Mouse (Mus musculus) G1E (cell line): ENCODE data around the gene Cd302.

Source experiments
- CTCF ChIP-seq: IDR thresholded peaks from 2 replicates; pipeline ENCODE4 v1.5.1; 2012; ENCODE audit warnings: low read depth, low read length, inconsistent platforms, mixed read lengths
- GATA1 ChIP-seq: IDR thresholded peaks from 2 replicates; pipeline ENCODE4 v1.6.1; 2012; ENCODE audit warnings: borderline replicate concordance, low read length, inconsistent platforms, mixed read lengths
- GATA2 ChIP-seq: IDR thresholded peaks from 2 replicates; pipeline ENCODE4 v1.6.1; 2012; ENCODE audit warnings: low read depth, low read length, inconsistent platforms, borderline replicate concordance
- TAL1 ChIP-seq: conservative IDR thresholded peaks from 2 replicates; pipeline ENCODE4 v1.6.1; 2012; ENCODE audit warnings: low read depth, low read length, inconsistent platforms, mixed read lengths

DNA sequence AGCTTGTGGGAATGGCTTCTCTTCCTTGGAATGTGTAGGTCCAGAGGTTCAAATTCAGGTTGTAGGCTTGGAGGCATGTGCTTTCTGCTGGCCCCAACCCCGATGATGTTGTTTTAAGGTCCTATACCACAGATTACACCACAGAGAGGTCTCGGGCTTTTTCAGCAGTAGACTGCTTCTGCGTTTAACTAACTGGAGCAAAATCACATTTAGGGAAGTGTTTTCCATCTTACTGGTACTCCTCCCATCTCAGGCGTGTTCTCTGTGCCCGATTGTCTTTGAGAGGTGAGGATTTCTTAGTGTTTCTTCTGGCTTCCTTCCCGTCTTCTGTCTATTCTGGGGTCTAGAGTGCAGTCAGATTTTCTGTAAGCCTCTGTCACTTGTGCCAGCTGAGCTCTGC, 66.7 kb downstream of the Cd302 start:
- no peak for TF ChIP-seq CTCF
- TF ChIP-seq GATA2 = no peak
- no peak for TF ChIP-seq TAL1
- TF ChIP-seq GATA1 = no peak
